Mouse (Mus musculus): ENCODE measurements at regions not wholly inside any gene's neighbourhood (a gene's known extent, or its start where the extent isn't known, plus 50 kb on each side); places are given as distances from the start of the nearest gene placed in this dataset.

GRCm38 (mm10) chr12:106381821-106382220 lies 371.8 kb downstream of the Vrk1 start:
- no peak for DNase-seq (ENCODE audit: low spot score in 2 of 2)

- no peak for DNase-seq (ENCODE audit: low spot score in 2 of 2)
Observed at GRCm38 (mm10) chr12:106389214-106389613, 379.2 kb downstream of the Vrk1 start.

- DNase-seq (ENCODE audit: low spot score in 2 of 2) = no peak
Observed at GRCm38 (mm10) chr12:106392316-106392715, 382.3 kb downstream of the Vrk1 start.

GRCm38 (mm10) chr12:106399085-106399484 lies 389.1 kb downstream of the Vrk1 start:
- no peak for DNase-seq (ENCODE audit: low spot score in 2 of 2)

GRCm38 (mm10) chr12:106411075-106411474 lies 401.0 kb downstream of the Vrk1 start:
- DNase-seq (ENCODE audit: low spot score in 2 of 2) = no peak

- peak in 1 of 2 experiments; percentile 15 for DNase-seq (ENCODE audit: low spot score in 2 of 2)
Observed at GRCm38 (mm10) chr12:106426631-106427030, 416.6 kb downstream of the Vrk1 start.

GRCm38 (mm10) chr12:106429991-106430390 lies 420.0 kb downstream of the Vrk1 start:
- peak in 1 of 2 experiments; percentile 4 for DNase-seq (ENCODE audit: low spot score in 2 of 2)

- no peak for DNase-seq (ENCODE audit: low spot score in 2 of 2)
Observed at GRCm38 (mm10) chr12:106445151-106445550, 435.1 kb downstream of the Vrk1 start.

GRCm38 (mm10) chr12:106445976-106446375 lies 435.9 kb downstream of the Vrk1 start:
- no peak for DNase-seq (ENCODE audit: low spot score in 2 of 2)

GRCm38 (mm10) chr12:106446876-106447532 lies 437.0 kb downstream of the Vrk1 start:
- DNase-seq (ENCODE audit: low spot score in 2 of 2) = no peak

GRCm38 (mm10) chr12:106448551-106448950 lies 438.5 kb downstream of the Vrk1 start:
- DNase-seq (ENCODE audit: low spot score in 2 of 2) = peak; percentile 27 to 41

GRCm38 (mm10) chr12:106453491-106453890 lies 443.5 kb downstream of the Vrk1 start:
- no peak for DNase-seq (ENCODE audit: low spot score in 2 of 2)

GRCm38 (mm10) chr12:106458215-106458614 lies 448.2 kb downstream of the Vrk1 start:
- no peak for DNase-seq (ENCODE audit: low spot score in 2 of 2)

- DNase-seq (ENCODE audit: low spot score in 2 of 2) = no peak
Observed at GRCm38 (mm10) chr12:106460650-106461049, 450.6 kb downstream of the Vrk1 start.

- DNase-seq (ENCODE audit: low spot score in 2 of 2) = no peak
Observed at GRCm38 (mm10) chr12:106462281-106462680, 452.3 kb downstream of the Vrk1 start.

- no peak for DNase-seq (ENCODE audit: low spot score in 2 of 2)
Observed at GRCm38 (mm10) chr12:106464701-106465100, 454.7 kb downstream of the Vrk1 start.

GRCm38 (mm10) chr12:106468173-106468860 lies 458.3 kb downstream of the Vrk1 start:
- DNase-seq (ENCODE audit: low spot score in 2 of 2) = no peak

- no peak for DNase-seq (ENCODE audit: low spot score in 2 of 2)
Observed at GRCm38 (mm10) chr12:106474501-106475165, 464.6 kb downstream of the Vrk1 start.

- no peak for DNase-seq (ENCODE audit: low spot score in 2 of 2)
Observed at GRCm38 (mm10) chr12:106475486-106476050, 465.5 kb downstream of the Vrk1 start.

GRCm38 (mm10) chr12:106477040-106477665 lies 467.1 kb downstream of the Vrk1 start:
- DNase-seq (ENCODE audit: low spot score in 2 of 2) = no peak

- DNase-seq (ENCODE audit: low spot score in 2 of 2) = no peak
Observed at GRCm38 (mm10) chr12:106477731-106478130, 467.7 kb downstream of the Vrk1 start.

Measured in adrenal gland, adult 18-20 months (tissue).